Mouse (Mus musculus) layer of hippocampus, postnatal 25 days (tissue): ENCODE data around the gene Pibf1. TPM values are rescaled to one million over a fixed set of nuclear protein-coding genes. Genes with fewer than 3 reads are reported as not detected.

Experiments used
- DNase-seq, 2 experiments: peaks; one replicate each; pipeline ENCODE4 v3.0.0; 2022; ENCODE audit warnings: mixed read lengths in 2 of 2, low spot score in 1 of 2; ENCODE audit errors: extremely low spot score in 1 of 2
- total RNA-seq, 2 experiments: library from RNA; stranded (reverse); gene quantifications; 2 replicates each; pipeline ENCODE4 v1.2.3; 2021

Gene Pibf1
- total RNA-seq, 2 experiments from 2014 or later = 14.2 to 16.8 TPM

GRCm38 (mm10) chr14:99136297-99136696 is 37.1 kb downstream of the Pibf1 start:
- DNase-seq = no peak

GRCm38 (mm10) chr14:99140036-99140435 is 40.8 kb downstream of the Pibf1 start:
- DNase-seq = no peak

- peak; percentile 71 to 96 for DNase-seq
Observed at GRCm38 (mm10) chr14:99141786-99142633, 42.8 kb downstream of the Pibf1 start.

- no peak for DNase-seq
Observed at GRCm38 (mm10) chr14:99146841-99147240, 47.6 kb downstream of the Pibf1 start.

- DNase-seq = no peak
Observed at GRCm38 (mm10) chr14:99152683-99153082, 53.5 kb downstream of the Pibf1 start.

GRCm38 (mm10) chr14:99159940-99160339 is 60.7 kb downstream of the Pibf1 start:
- DNase-seq = no peak

GRCm38 (mm10) chr14:99163051-99163450 is 63.8 kb downstream of the Pibf1 start:
- DNase-seq = no peak

- no peak for DNase-seq
Observed at GRCm38 (mm10) chr14:99174138-99174745, 75.0 kb downstream of the Pibf1 start.

- no peak for DNase-seq
Observed at GRCm38 (mm10) chr14:99176559-99176958, 77.3 kb downstream of the Pibf1 start.

GRCm38 (mm10) chr14:99190153-99190790 is 91.0 kb downstream of the Pibf1 start:
- DNase-seq = no peak

- no peak for DNase-seq
Observed at GRCm38 (mm10) chr14:99205865-99206264, 106.6 kb downstream of the Pibf1 start.

- DNase-seq = no peak
Observed at GRCm38 (mm10) chr14:99206591-99206990, 107.4 kb downstream of the Pibf1 start.

- DNase-seq = no peak
Observed at GRCm38 (mm10) chr14:99210431-99210830, 111.2 kb downstream of the Pibf1 start.

- no peak for DNase-seq
Observed at GRCm38 (mm10) chr14:99218396-99219012, 119.3 kb downstream of the Pibf1 start.

GRCm38 (mm10) chr14:99219757-99220171 is 120.5 kb downstream of the Pibf1 start:
- no peak for DNase-seq

- no peak for DNase-seq
Observed at GRCm38 (mm10) chr14:99225929-99226328, 126.7 kb downstream of the Pibf1 start.

GRCm38 (mm10) chr14:99229071-99229780 is 130.0 kb downstream of the Pibf1 start:
- no peak for DNase-seq

- no peak for DNase-seq
Observed at GRCm38 (mm10) chr14:99233056-99233455, 133.8 kb downstream of the Pibf1 start.

GRCm38 (mm10) chr14:99237115-99237514 is 137.9 kb downstream of the Pibf1 start:
- DNase-seq = no peak

GRCm38 (mm10) chr14:99240563-99240962 is 141.3 kb downstream of the Pibf1 start:
- DNase-seq = no peak
